Comparison of ENCODE assay signal across 8 mouse cellular contexts in the genomic region with DNA sequence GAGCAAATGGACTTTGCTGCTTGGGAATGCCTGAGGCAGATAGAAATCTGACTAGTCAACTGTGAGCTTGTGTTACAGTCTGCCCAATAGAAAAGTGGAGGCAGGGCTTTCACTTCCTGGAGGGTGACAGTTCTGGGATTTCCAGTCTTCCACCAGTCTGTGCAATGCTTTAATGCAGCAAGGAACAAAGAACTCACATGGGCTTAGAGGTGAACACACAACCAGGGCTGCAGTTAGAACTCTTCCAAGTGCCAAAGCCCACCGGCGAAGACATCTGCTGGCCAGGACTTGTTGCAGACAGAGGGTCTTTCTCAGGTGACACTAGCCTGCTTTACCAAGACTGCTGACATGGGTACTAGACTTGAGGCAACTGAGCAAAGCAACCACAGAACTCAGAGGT. TPM values are rescaled to one million over a fixed set of nuclear protein-coding genes. Genes with fewer than 3 reads are reported as not detected.
DNase-seq lines count a peak whose midpoint lies in the region; ATAC-seq and TF ChIP-seq lines count a peak whose summit lies in the region.
"Had no signal": no experiment of that assay in that cellular context is flagged by ENCODE, and none has a peak within 500 bp of the region (broad histone marks: within the 10 kb centered on the region; RNA-seq: fewer than 3 reads in every experiment).

A gene (plus strand): TSS at position 167 of the 400 bp plus-strand sequence.

- no peaks in the 10 kb centered on the region for H3K36me3 ChIP-seq in heart, embryonic 16.5 days (ENCODE audit: control insufficient read depth, insufficient read depth)

- no peaks in the 10 kb centered on the region for H3K27me3 ChIP-seq in heart, embryonic 16.5 days (ENCODE audit: control insufficient read depth, insufficient read depth, low read length)
- no peaks in the 10 kb centered on the region for H3K27me3 ChIP-seq in cerebellum, adult 2 months (ENCODE audit: control insufficient read depth, insufficient read depth, low read length)

- 71% methylated on average over 2 of the region's 2 CpGs for WGBS in heart, embryonic 16.5 days
- 80% methylated on average over 2 of the region's 2 CpGs for WGBS in cerebellum, adult 2 months

- H3K4me2 ChIP-seq in heart, embryonic 16.5 days (ENCODE audit: low read depth, low read length), result peak within 1 kb of the TSS; percentile 58

- no peak for TF ChIP-seq POLR2A in cerebellum, adult 2 months (IDR thresholded peaks at IDR 0.05; ENCODE audit: borderline replicate concordance, insufficient read depth, low read length)

- peak within 1 kb of the TSS; percentile 47 for H3K4me3 ChIP-seq in heart, embryonic 16.5 days (ENCODE audit: low read length)
- no peak within 1 kb of the TSS for H3K4me3 ChIP-seq in cerebellum, adult 2 months (replicated peaks; ENCODE audit: insufficient read depth, low read depth, low read length)

- TF ChIP-seq CTCF in cerebellum, adult 2 months (IDR thresholded peaks at IDR 0.05; ENCODE audit: borderline replicate concordance, insufficient read depth, low read depth, low read length), result no peak

- H3K27ac ChIP-seq in heart, embryonic 16.5 days (ENCODE audit: low read length), result peak within 1 kb of the TSS; percentile 56; the same call in 1 of the 2 replicates
- no peak within 1 kb of the TSS for H3K27ac ChIP-seq in cerebellum, adult 2 months (ENCODE audit: insufficient read depth, low read length)

- H3K9ac ChIP-seq in heart, embryonic 16.5 days (ENCODE audit: low read length), result peak within 1 kb of the TSS; percentile 42; the same call in 1 of the 2 replicates

- H3K4me1 ChIP-seq in heart, embryonic 16.5 days (ENCODE audit: control insufficient read depth, insufficient read depth, low read length), result peaks cover 3% of the 10 kb centered on the region; the same call in 1 of the 2 replicates
- H3K4me1 ChIP-seq in cerebellum, adult 2 months (ENCODE audit: control insufficient read depth, insufficient read depth, low read length), result no peaks in the 10 kb centered on the region

- ATAC-seq in heart, embryonic 16.5 days (replicated peaks; ENCODE audit: extremely low read depth, insufficient read depth, low FRiP score), result peak; percentile 39; the same call in 1 of the 2 replicates
- ATAC-seq: hindbrain, embryonic 16.5 days had no signal

- H3K9me3 ChIP-seq in heart, embryonic 16.5 days (replicated peaks; ENCODE audit: control insufficient read depth, low read length), result 0 out of 2 replicates have a peak, but pooled peaks cover 3% of the 10 kb centered on the region

- DNase-seq in urinary bladder, postnatal 14 days (ENCODE audit: low spot score), result peak; percentile 16
- DNase-seq in urinary bladder, postnatal 4 days (ENCODE audit: low spot score in 2 of 2), result no peak
- peak; percentile 63 to 68 for DNase-seq in monocyte, adult 2 months (ENCODE audit: low read depth in 1 of 2, low spot score in 2 of 2)
- DNase-seq in cerebellum, postnatal 14 days, result no peak
- no peak for DNase-seq in cerebellum, adult 2 months
- DNase-seq in layer of hippocampus, postnatal 14 days (ENCODE audit: low spot score in 2 of 2), result no peak

RNA-seq across cellular contexts. Expression of the gene that starts here (rescaled TPM):
- polyA plus RNA-seq in heart, embryonic 16.5 days (2015; fragmentation: Nextera tagmentation; extraction: Ambion mirVana), result 4.3 and 7.9 TPM in 2 replicates
- polyA plus RNA-seq in cerebellum, adult 2 months (2012; rRNA removed), result 0.90 and 1.1 TPM in 2 replicates
- under 1 TPM; 0.31 to 0.51 TPM for total RNA-seq in layer of hippocampus, postnatal 14 days (2021)

Comparison
In these comparisons a context has a peak if more than half of its experiments do, and no peak if none do; other contexts are left out.
1. DNase-seq: peak in urinary bladder, postnatal 14 days (single experiment) and monocyte, adult 2 months (2 of 2); none in urinary bladder, postnatal 4 days (0 of 2), cerebellum, postnatal 14 days (0 of 2), cerebellum, adult 2 months (0 of 2) and layer of hippocampus, postnatal 14 days (0 of 2).